Mouse (Mus musculus) megakaryocyte-erythroid progenitor cell, adult 5-6 weeks (primary cell): ENCODE measurements around the gene Ngdn. TPM values are rescaled to one million over a fixed set of nuclear protein-coding genes. Genes with fewer than 3 reads are reported as not detected.

Source experiments
- ATAC-seq: replicated peaks from 2 replicates; pipeline ENCODE4 v1.8.0; 2016; ENCODE audit warnings: mild to moderate bottlenecking, inconsistent platforms; ENCODE audit not compliant: severe bottlenecking, poor library complexity, low FRiP score, low TSS enrichment
- total RNA-seq, 2 experiments: library from RNA; stranded (forward) in 1 of 2; stranded (reverse) in 1 of 2; fragments of 200-1000, 215-1000 nt in 1 of 2; fragments of >200 nt in 1 of 2; fragmentation: Nextera tagmentation in 1 of 2; gene quantifications; 2 replicates each; pipeline ENCODE4 v1.2.3; 2014 to 2017

Gene Ngdn
- total RNA-seq, 2 experiments from 2014 or later: 63.6 to 64.6 TPM

DNA sequence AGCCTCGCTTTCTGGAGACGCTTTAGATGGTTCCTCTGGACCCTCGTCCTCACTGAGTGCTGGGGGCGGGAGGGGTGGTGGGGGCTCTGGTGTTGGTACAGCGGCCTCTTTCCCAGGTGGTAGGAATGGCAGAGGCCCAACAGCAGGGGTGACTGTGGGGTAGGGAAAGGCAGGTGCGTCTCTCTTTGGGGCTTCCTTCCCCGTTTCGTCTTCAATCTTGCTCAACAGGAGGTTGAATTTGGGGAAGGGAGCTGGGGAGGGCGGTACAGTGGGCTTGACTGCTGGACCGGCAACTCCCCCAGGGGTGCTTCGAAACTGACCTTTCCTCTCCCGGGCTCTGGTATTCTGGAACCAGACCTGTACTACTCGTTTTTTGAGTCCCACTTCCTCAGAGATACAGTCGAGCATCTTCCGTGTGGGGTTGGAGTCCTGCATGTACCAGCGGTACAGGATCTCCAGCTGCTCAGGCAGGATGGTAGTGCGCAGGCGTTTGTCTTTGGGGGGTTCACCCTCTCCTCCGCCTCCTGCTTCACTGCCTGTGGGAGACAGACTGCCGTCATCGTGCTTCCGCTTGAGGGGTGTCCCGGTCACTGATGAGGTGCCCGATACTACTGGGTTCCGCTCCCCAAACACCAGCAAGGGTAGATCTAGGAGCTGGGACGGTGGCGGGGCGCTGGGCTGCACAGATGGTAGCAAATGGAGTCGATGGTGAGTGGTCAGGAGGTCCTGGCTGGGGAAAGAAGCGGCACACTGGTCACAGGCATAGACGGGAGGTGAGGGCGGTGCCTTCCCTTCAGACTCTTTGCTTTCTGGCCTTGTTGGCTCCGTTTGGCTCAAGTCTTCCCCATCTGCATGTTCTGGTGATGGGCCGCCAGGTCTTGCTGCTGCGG, 49.5 kb downstream of the Ngdn start:
- ATAC-seq: no peak

DNA sequence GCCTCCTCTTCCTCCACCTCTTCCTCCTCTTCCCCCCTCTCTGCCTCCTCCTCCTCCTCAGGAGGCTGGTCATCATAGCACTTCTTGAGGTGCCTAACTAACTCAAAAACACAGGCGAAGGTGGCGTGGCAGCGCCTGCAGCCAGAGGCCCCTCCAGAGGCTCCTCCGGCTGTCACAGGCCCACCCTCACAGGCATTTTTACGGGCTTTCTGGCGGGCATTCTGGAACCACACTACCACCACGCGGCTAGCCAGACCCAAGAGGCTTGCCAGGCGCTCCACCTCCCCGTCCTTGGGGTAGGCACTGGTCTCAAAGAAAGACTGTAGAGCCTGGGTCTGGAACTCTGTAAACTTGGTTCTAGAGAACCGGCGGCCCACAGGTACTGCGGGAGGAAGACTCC, 50.1 kb downstream of the Ngdn start:
- no peak for ATAC-seq

DNA sequence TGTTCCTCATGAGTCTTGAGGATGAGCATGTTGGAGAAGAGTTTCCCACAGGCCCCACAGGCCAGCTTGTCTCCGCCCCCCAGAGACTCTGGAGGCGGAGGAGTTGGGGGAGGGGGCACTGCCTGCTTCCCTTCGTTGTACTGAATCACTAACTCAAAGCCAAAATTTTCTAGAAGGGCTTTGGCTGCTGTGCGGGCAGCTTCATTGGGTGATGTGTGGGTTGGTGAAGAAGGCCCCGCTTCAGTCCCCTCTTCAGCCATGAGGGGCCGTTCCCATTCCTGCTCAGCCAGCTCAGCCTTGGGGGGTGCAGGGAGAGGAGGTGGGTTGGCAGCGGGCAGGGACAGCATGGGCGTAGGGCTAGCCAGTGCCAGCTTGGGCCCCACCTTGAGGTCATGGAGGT, 50.8 kb downstream of the Ngdn start:
- no peak for ATAC-seq

DNA sequence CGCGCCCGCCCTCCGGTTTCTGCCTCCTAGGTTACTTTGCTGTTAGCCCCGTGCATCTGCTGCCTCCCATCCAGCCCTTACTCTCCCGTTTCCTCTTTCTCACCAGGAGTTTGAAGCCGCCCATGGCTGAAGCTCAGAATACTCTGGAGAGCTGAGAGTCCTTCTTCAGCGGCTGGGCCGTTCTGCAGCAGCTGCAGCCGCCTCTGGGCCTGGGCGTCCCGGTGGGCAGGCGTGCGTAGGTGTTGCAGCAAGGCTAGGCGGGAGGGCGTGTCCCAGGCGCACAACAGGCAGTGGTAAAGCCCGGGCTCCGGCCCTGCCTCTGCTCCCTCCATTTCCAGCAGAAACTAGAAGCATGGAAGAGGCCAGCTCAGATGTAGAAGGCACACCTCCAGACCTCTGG, 56.5 kb downstream of the Ngdn start:
- ATAC-seq: no peak

Other genes starting within 250 kb of the Ngdn start
- gene Slc7a8, start 233.5 kb upstream of the Ngdn start, total RNA-seq (2014; fragmentation: Nextera tagmentation): 0.13 and 0.37 TPM in 2 replicates
- gene Slc7a8, start 233.5 kb upstream of the Ngdn start, total RNA-seq (2017): 0.34 TPM in 1 of 2 replicates, not detected in the other
- not detected in 2 replicates for gene Rnf212b, start 201.3 kb upstream of the Ngdn start, total RNA-seq (2014; fragmentation: Nextera tagmentation)
- not detected in 2 replicates for gene Rnf212b, start 201.3 kb upstream of the Ngdn start, total RNA-seq (2017)
- gene Homez, start 144.5 kb upstream of the Ngdn start, total RNA-seq (2014; fragmentation: Nextera tagmentation): 1.2 and 16.1 TPM in 2 replicates
- gene Homez, start 144.5 kb upstream of the Ngdn start, total RNA-seq (2017): 1.5 and 6.1 TPM in 2 replicates
- gene Ppp1r3e, start 137.9 kb upstream of the Ngdn start, total RNA-seq (2014; fragmentation: Nextera tagmentation): 15.9 and 16.7 TPM in 2 replicates
- gene Ppp1r3e, start 137.9 kb upstream of the Ngdn start, total RNA-seq (2017): 1.6 and 2.5 TPM in 2 replicates
- gene Bcl2l2, start 132.1 kb upstream of the Ngdn start, total RNA-seq (2014; fragmentation: Nextera tagmentation): 7.3 and 9.4 TPM in 2 replicates
- 3.3 and 7.5 TPM in 2 replicates for gene Bcl2l2, start 132.1 kb upstream of the Ngdn start, total RNA-seq (2017)
- 1.4 TPM in 1 of 2 replicates, not detected in the other for gene Gm20521, start 132.0 kb upstream of the Ngdn start, total RNA-seq (2014; fragmentation: Nextera tagmentation)
- gene Gm20521, start 132.0 kb upstream of the Ngdn start, total RNA-seq (2017): not detected in 2 replicates
- gene Pabpn1, start 123.0 kb upstream of the Ngdn start, total RNA-seq (2014; fragmentation: Nextera tagmentation): 240 and 264 TPM in 2 replicates
- 332 and 476 TPM in 2 replicates for gene Pabpn1, start 123.0 kb upstream of the Ngdn start, total RNA-seq (2017)
- gene Slc22a17, start 102.3 kb upstream of the Ngdn start, total RNA-seq (2014; fragmentation: Nextera tagmentation): 2.2 TPM in 1 of 2 replicates, not detected in the other
- 4.9 TPM in 1 of 2 replicates, not detected in the other for gene Slc22a17, start 102.3 kb upstream of the Ngdn start, total RNA-seq (2017)
- gene Efs, start 89.3 kb upstream of the Ngdn start, total RNA-seq (2014; fragmentation: Nextera tagmentation): not detected in 2 replicates
- gene Efs, start 89.3 kb upstream of the Ngdn start, total RNA-seq (2017): not detected in 2 replicates
- gene Il25, start 82.8 kb upstream of the Ngdn start, total RNA-seq (2014; fragmentation: Nextera tagmentation): not detected in 2 replicates
- not detected in 2 replicates for gene Il25, start 82.8 kb upstream of the Ngdn start, total RNA-seq (2017)
- not detected in 2 replicates for gene Cmtm5, start 79.2 kb upstream of the Ngdn start, total RNA-seq (2014; fragmentation: Nextera tagmentation)
- not detected in 2 replicates for gene Cmtm5, start 79.2 kb upstream of the Ngdn start, total RNA-seq (2017)
- not detected in 2 replicates for gene Myh6, start 48.5 kb upstream of the Ngdn start, total RNA-seq (2014; fragmentation: Nextera tagmentation)
- not detected in 2 replicates for gene Myh6, start 48.5 kb upstream of the Ngdn start, total RNA-seq (2017)
- not detected in 2 replicates for gene Gm17428, start 38.5 kb upstream of the Ngdn start, total RNA-seq (2014; fragmentation: Nextera tagmentation)
- gene Gm17428, start 38.5 kb upstream of the Ngdn start, total RNA-seq (2017): not detected in 2 replicates
- not detected in 2 replicates for gene Myh7, start 20.8 kb upstream of the Ngdn start, total RNA-seq (2014; fragmentation: Nextera tagmentation)
- not detected in 2 replicates for gene Myh7, start 20.8 kb upstream of the Ngdn start, total RNA-seq (2017)
- 5.6 and 7.8 TPM in 2 replicates for gene Zfhx2, start 76.9 kb downstream of the Ngdn start, total RNA-seq (2014; fragmentation: Nextera tagmentation)
- 0.19 and 1.4 TPM in 2 replicates for gene Zfhx2, start 76.9 kb downstream of the Ngdn start, total RNA-seq (2017)
- gene Thtpa, start 79.3 kb downstream of the Ngdn start, total RNA-seq (2014; fragmentation: Nextera tagmentation): 9.2 and 10.4 TPM in 2 replicates
- gene Thtpa, start 79.3 kb downstream of the Ngdn start, total RNA-seq (2017): 5.1 and 6.4 TPM in 2 replicates
- gene Ap1g2, start 91.1 kb downstream of the Ngdn start, total RNA-seq (2014; fragmentation: Nextera tagmentation): 66.7 and 109 TPM in 2 replicates
- gene Ap1g2, start 91.1 kb downstream of the Ngdn start, total RNA-seq (2017): 13.3 and 27.0 TPM in 2 replicates
- gene Jph4, start 101.5 kb downstream of the Ngdn start, total RNA-seq (2014; fragmentation: Nextera tagmentation): not detected in 2 replicates
- 0.05 TPM in 1 of 2 replicates, not detected in the other for gene Jph4, start 101.5 kb downstream of the Ngdn start, total RNA-seq (2017)
- not detected in 2 replicates for gene Dhrs2, start 206.6 kb downstream of the Ngdn start, total RNA-seq (2014; fragmentation: Nextera tagmentation)
- not detected in 2 replicates for gene Dhrs2, start 206.6 kb downstream of the Ngdn start, total RNA-seq (2017)